Mouse (Mus musculus): ENCODE results near the gene Traf6. TPM values are rescaled to one million over a fixed set of nuclear protein-coding genes. Genes with fewer than 3 reads are reported as not detected.

Gene Traf6
- total RNA-seq, 1 experiment: 10.5 TPM

- in situ Hi-C loops (cut with MboI; ENCODE audit: low sequenced_read_pairs in 2 of 2, unreplicated experiment in 2 of 2): no loop called here
- TF ChIP-seq ZC3H11A (IDR thresholded peaks at IDR 0.05; ENCODE audit: borderline replicate concordance, low read depth, low read length) (no peak), ZNF384 (IDR thresholded peaks at IDR 0.05; ENCODE audit: low read depth, low read length) (no peak), CHD2 (IDR thresholded peaks at IDR 0.05; ENCODE audit: low read depth, low read length) (no peak), HCFC1 (IDR thresholded peaks at IDR 0.05; ENCODE audit: borderline replicate concordance, insufficient read depth, low read length) (no peak), MAFK (IDR thresholded peaks at IDR 0.05; ENCODE audit: insufficient read depth, low read depth, low read length) (no peak)
- H3K4me3 ChIP-seq (ENCODE audit: insufficient read depth in 1 of 2, low read depth in 1 of 2, low read length in 2 of 2, poor library complexity in 1 of 2, severe bottlenecking in 1 of 2): no peak overlapping the region
These were observed 9.5 kb upstream of the Traf6 start for GRCm38 (mm10) chr2:101668751-101669150.

DNA sequence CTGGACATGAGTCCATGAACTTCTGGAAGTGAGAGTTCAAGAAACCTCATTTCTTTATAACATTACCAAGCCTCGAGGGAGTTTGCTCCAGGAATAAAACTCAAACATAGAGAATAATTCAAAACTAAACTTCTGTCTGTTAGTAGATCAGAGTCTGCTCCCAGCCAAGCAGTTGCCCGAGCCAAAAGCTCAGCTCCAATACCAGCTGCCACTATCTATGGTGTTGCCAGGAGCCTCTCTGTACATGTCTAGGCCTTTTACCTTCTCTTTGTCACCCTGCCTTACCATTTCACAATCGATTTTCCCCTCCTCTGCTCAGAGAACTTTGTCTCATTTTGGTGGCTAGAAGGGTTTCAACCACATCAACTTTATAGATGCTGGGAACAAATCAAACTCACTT, 4.7 kb upstream of the Traf6 start:
- Histone ChIP-seq H3K4me1 (ENCODE audit: control insufficient read depth in 2 of 2, insufficient read depth in 2 of 2, low read length in 2 of 2, poor library complexity in 1 of 2) (no peaks in the 10 kb centered on the region; a peak in 1 of 4 replicates), H3K9me3 (ENCODE audit: control insufficient read depth, insufficient read depth, low read depth, low read length) (no peaks in the 10 kb centered on the region), H3K4me3 (ENCODE audit: insufficient read depth in 1 of 2, low read depth in 1 of 2, low read length in 2 of 2, poor library complexity in 1 of 2, severe bottlenecking in 1 of 2) (no peak overlapping the region), H3K9ac (ENCODE audit: insufficient read depth, low read depth, low read length, poor library complexity, severe bottlenecking) (no peak overlapping the region), H3K36me3 (ENCODE audit: control insufficient read depth, insufficient read depth, low read length, poor library complexity, severe bottlenecking) (no peaks in the 10 kb centered on the region), H3K27ac (ENCODE audit: insufficient read depth, low read depth, low read length, poor library complexity, severe bottlenecking) (no peak overlapping the region)
- in situ Hi-C loops (cut with MboI; ENCODE audit: low sequenced_read_pairs in 2 of 2, unreplicated experiment in 2 of 2): no loop called here
- DNase-seq (ENCODE audit: low read depth, low spot score): no peak
- no peak for TF ChIP-seq ZNF384 (IDR thresholded peaks at IDR 0.05; ENCODE audit: low read depth, low read length)
- TF ChIP-seq CHD2 (IDR thresholded peaks at IDR 0.05; ENCODE audit: low read depth, low read length): no peak

More at GRCm38 (mm10) chr2:101668751-101669150, 9.5 kb upstream of the Traf6 start:
- no peak for DNase-seq (ENCODE audit: low read depth, low spot score)
- Histone ChIP-seq H3K9me3 (ENCODE audit: control insufficient read depth, insufficient read depth, low read depth, low read length) (no peaks in the 10 kb centered on the region), H3K27ac (ENCODE audit: insufficient read depth, low read depth, low read length, poor library complexity, severe bottlenecking) (no peak overlapping the region), H3K36me3 (ENCODE audit: control insufficient read depth, insufficient read depth, low read length, poor library complexity, severe bottlenecking) (no peaks in the 10 kb centered on the region), H3K9ac (ENCODE audit: insufficient read depth, low read depth, low read length, poor library complexity, severe bottlenecking) (no peak overlapping the region), H3K4me1 (ENCODE audit: control insufficient read depth in 2 of 2, insufficient read depth in 2 of 2, low read length in 2 of 2, poor library complexity in 1 of 2) (peaks cover 2 to 9% of the 10 kb centered on the region in 2 experiments; a peak in 2 of 4 replicates)

DNA sequence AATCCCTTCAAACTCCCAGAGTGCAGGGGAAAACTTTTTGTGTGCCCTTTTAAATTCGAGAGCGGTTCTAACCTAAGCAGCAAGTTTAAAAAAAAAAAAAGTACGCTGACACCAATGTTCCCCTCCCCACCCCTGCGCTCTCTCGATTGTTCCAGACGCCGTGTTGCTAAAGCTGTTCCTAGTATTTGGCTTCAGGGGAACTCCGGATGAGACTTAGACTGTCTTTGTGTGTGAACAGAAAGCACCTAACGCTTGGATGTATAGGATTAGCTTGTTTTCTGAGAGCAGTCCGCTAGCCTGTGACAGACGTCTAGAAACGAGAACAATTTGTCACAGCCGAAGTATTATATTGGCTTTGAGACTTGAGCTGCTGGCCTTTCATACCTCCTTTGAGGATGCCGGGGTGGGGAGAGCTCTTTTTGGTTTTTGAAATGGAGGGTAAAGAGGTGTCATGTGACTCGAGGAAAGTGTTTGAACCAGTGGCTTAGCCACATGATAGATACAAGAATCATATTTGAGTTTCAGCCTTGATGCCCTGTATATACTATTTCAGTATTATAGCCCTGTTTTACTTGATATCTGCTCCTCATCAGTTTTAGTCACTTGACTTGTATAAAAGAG, 1.0 kb downstream of the Traf6 start:
- no peaks in the 10 kb centered on the region for H3K4me1 ChIP-seq (ENCODE audit: control insufficient read depth in 2 of 2, insufficient read depth in 2 of 2, low read length in 2 of 2, poor library complexity in 1 of 2)
- H3K27ac ChIP-seq (ENCODE audit: insufficient read depth, low read depth, low read length, poor library complexity, severe bottlenecking): no peak overlapping the region
- in situ Hi-C loops (cut with MboI; ENCODE audit: low sequenced_read_pairs in 2 of 2, unreplicated experiment in 2 of 2): no loop called here
- H3K36me3 ChIP-seq (ENCODE audit: control insufficient read depth, insufficient read depth, low read length, poor library complexity, severe bottlenecking): no peaks in the 10 kb centered on the region
- H3K9ac ChIP-seq (ENCODE audit: insufficient read depth, low read depth, low read length, poor library complexity, severe bottlenecking): peak overlapping the region; percentile 54; the same call in 1 of the 2 replicates
- DNase-seq (ENCODE audit: low read depth, low spot score): no peak
- no peaks in the 10 kb centered on the region for H3K9me3 ChIP-seq (ENCODE audit: control insufficient read depth, insufficient read depth, low read depth, low read length)
- peak overlapping the region; percentile 93 to 95 for H3K4me3 ChIP-seq (ENCODE audit: insufficient read depth in 1 of 2, low read depth in 1 of 2, low read length in 2 of 2, poor library complexity in 1 of 2, severe bottlenecking in 1 of 2)
- TF ChIP-seq ZC3H11A (IDR thresholded peaks at IDR 0.05; ENCODE audit: borderline replicate concordance, low read depth, low read length) (no peak), ZNF384 (IDR thresholded peaks at IDR 0.05; ENCODE audit: low read depth, low read length) (peak; percentile 74; the same call in 1 of the 2 replicates), MAFK (IDR thresholded peaks at IDR 0.05; ENCODE audit: insufficient read depth, low read depth, low read length) (no peak), CHD2 (IDR thresholded peaks at IDR 0.05; ENCODE audit: low read depth, low read length) (no peak), HCFC1 (IDR thresholded peaks at IDR 0.05; ENCODE audit: borderline replicate concordance, insufficient read depth, low read length) (no peak)

- peaks cover 8% of the 10 kb centered on the region; the same call in 1 of the 2 replicates for H3K36me3 ChIP-seq (ENCODE audit: control insufficient read depth, insufficient read depth, low read length, poor library complexity, severe bottlenecking)
These were observed 6.2 kb downstream of the Traf6 start for GRCm38 (mm10) chr2:101684421-101684820.

More at GRCm38 (mm10) chr2:101684421-101684820, 6.2 kb downstream of the Traf6 start:
- DNase-seq (ENCODE audit: low read depth, low spot score): no peak
- no peak overlapping the region for H3K27ac ChIP-seq (ENCODE audit: insufficient read depth, low read depth, low read length, poor library complexity, severe bottlenecking)
- no peak for TF ChIP-seq CHD2 (IDR thresholded peaks at IDR 0.05; ENCODE audit: low read depth, low read length)
- TF ChIP-seq HCFC1 (IDR thresholded peaks at IDR 0.05; ENCODE audit: borderline replicate concordance, insufficient read depth, low read length): no peak
- no peak for TF ChIP-seq ZNF384 (IDR thresholded peaks at IDR 0.05; ENCODE audit: low read depth, low read length)
- TF ChIP-seq MAFK (IDR thresholded peaks at IDR 0.05; ENCODE audit: insufficient read depth, low read depth, low read length): no peak
- no peak for TF ChIP-seq ZC3H11A (IDR thresholded peaks at IDR 0.05; ENCODE audit: borderline replicate concordance, low read depth, low read length)
- no peak overlapping the region for H3K4me3 ChIP-seq (ENCODE audit: insufficient read depth in 1 of 2, low read depth in 1 of 2, low read length in 2 of 2, poor library complexity in 1 of 2, severe bottlenecking in 1 of 2)
- H3K9me3 ChIP-seq (ENCODE audit: control insufficient read depth, insufficient read depth, low read depth, low read length): no peaks in the 10 kb centered on the region
- H3K4me1 ChIP-seq (ENCODE audit: control insufficient read depth in 2 of 2, insufficient read depth in 2 of 2, low read length in 2 of 2, poor library complexity in 1 of 2): no peaks in the 10 kb centered on the region
- H3K9ac ChIP-seq (ENCODE audit: insufficient read depth, low read depth, low read length, poor library complexity, severe bottlenecking): no peak overlapping the region
- in situ Hi-C loops (cut with MboI; ENCODE audit: low sequenced_read_pairs in 2 of 2, unreplicated experiment in 2 of 2): no loop called here

All from ES-E14 (cell line).